Mouse (Mus musculus) intestine, embryonic 14.5 days (tissue): ENCODE data around the gene Arhgap30. TPM values are rescaled to one million over a fixed set of nuclear protein-coding genes. Genes with fewer than 3 reads are reported as not detected.

Experiments used
- ATAC-seq: fragments of 200-750 bp; cut with Nextera tagmentation; replicated peaks from 2 replicates; pipeline ENCODE4 v1.8.0; 2017; ENCODE audit warnings: low read depth, moderate number of reproducible peaks, moderate TSS enrichment, moderate library complexity; ENCODE audit not compliant: low FRiP score, low TSS enrichment
- DNase-seq: peaks from one replicate; pipeline ENCODE4 v3.0.0-alpha.2; 2018; ENCODE audit warnings: low spot score
- H3K27ac ChIP-seq: fragments of 300-500 bp; sonication (generic); 2 replicates; pipeline ENCODE4 v1.5.1; 2014; ENCODE audit warnings: low read depth, mild to moderate bottlenecking, control low read depth
- H3K27me3 ChIP-seq: fragments of 300-500 bp; sonication (generic); replicated peaks from 2 replicates; pipeline ENCODE4 v1.6.1; 2014; ENCODE audit warnings: low read length, control low read depth; ENCODE audit not compliant: control insufficient read depth, insufficient read depth
- H3K36me3 ChIP-seq: fragments of 300-500 bp; sonication (generic); 2 replicates; pipeline ENCODE4 v1.6.1; 2014; ENCODE audit warnings: low read length, control low read depth; ENCODE audit not compliant: control insufficient read depth, insufficient read depth
- H3K4me1 ChIP-seq: fragments of 300-500 bp; sonication (generic); replicated peaks from 2 replicates; pipeline ENCODE4 v1.6.1; 2014; ENCODE audit warnings: low read length, control low read depth, mixed read lengths; ENCODE audit not compliant: control insufficient read depth, insufficient read depth
- H3K4me2 ChIP-seq: fragments of 300-500 bp; sonication (generic); 2 replicates; pipeline ENCODE4 v1.6.1; 2014; ENCODE audit warnings: low read length
- H3K4me3 ChIP-seq: fragments of 300-500 bp; sonication (generic); 2 replicates; pipeline ENCODE4 v1.5.1; 2014; ENCODE audit warnings: low read depth, low read length, control low read depth, mixed read lengths
- H3K9ac ChIP-seq: fragments of 300-500 bp; sonication (generic); 2 replicates; pipeline ENCODE4 v1.6.1; 2014; ENCODE audit warnings: mild to moderate bottlenecking, low read length
- H3K9me3 ChIP-seq: fragments of 300-500 bp; sonication (generic); 2 replicates; pipeline ENCODE4 v1.6.1; 2016; ENCODE audit warnings: low read length, control low read depth; ENCODE audit not compliant: control insufficient read depth
- WGBS: fragments of 180-500 bp; shearing (Covaris S2); extraction: QIAGEN DNeasy Blood & Tissue Kit; methylation state at CpG from one replicate; pipeline ENCODE4 v1.1.7; 2014; 5-methylcytosine and 5-hydroxymethylcytosine counted together
- polyA plus RNA-seq: library from polyadenylated mRNA; unstranded; fragments of >200 nt; fragmentation: Nextera tagmentation; extraction: Ambion mirVana; gene quantifications from 2 replicates; pipeline ENCODE4 v1.2.1, GENCODE M21; 2014

Arhgap30 gene
- polyA plus RNA-seq, 1 experiment from 2014 or later: 1.1 TPM

DNA sequence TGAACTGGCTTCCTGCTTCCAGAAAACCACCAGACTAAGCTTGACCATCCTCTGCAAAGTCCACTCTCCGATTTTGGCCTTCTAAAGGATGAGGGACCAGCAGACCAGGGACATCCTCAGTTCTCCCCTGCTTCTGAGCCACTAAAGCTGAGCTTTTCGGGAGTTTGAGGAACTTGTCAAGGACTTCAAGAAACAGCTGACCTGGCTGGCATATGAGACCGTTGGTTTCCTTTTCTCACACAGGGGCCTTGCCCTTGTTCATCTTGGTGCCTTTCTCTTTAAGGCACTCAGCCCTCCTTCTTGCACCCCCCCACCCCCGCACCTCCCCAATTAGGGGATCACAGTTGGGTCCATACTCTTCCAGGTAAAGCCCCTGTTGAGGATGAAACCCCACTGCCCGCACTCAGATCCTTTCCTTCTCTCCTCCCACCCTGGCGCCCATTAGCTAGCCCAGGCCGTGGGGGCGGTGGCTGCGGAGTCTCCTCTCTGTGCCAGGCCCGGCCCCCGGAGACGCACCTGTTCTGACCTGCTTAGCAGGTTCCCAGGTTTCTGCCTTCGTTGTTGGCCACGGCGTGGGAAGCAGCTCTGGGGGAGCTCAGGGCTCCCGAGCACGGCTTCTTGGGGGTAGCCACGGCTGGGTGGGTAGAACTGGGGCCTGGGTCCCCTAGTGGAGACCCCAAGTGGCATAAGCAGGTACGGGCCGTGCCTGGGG, 18.8 kb upstream of the Arhgap30 start, which contains the start of gene Nectin4:
Gene Nectin4, plus strand, starts transcription at position 255 of the 712 bp plus-strand sequence.
- Histone ChIP-seq H3K9me3 (no peaks in the 10 kb centered on the region), H3K27me3 (no peaks in the 10 kb centered on the region), H3K4me2 (peak within 1 kb of the TSS; percentile 26), H3K9ac (no peak within 1 kb of the TSS), H3K4me1 (peaks cover 10% of the 10 kb centered on the region; the same call in 1 of the 2 replicates), H3K4me3 (peak within 1 kb of the TSS; percentile 6; the same call in 1 of the 2 replicates), H3K27ac (peak within 1 kb of the TSS; percentile 16; the same call in 1 of the 2 replicates), H3K36me3 (no peaks in the 10 kb centered on the region)
- ATAC-seq: peak; percentile 52; the same call in 1 of the 2 replicates
- WGBS: 31% methylated on average over 20 of the region's 20 CpGs
- DNase-seq: peak; percentile 75

DNA sequence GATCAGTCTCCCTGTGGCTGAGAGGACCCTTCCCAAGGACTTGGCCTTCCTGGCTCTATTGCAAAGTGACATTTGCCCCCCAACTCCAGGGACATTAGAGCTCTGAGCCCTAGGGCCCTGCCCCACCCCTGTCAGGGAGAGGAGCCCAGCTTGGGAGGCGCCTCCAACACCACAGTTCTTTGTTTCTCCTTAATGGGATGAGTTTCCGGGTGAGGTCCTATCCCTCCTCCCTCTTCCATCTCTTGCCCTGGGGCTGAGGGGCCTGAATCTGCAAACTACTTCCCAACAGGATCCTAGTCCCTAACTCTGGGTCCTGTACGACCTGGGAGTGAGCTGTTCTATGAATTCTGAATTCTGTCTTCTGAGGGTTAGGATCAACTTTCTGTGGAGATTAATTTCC, 15.9 kb upstream of the Arhgap30 start:
- DNase-seq: no peak
- H3K27me3 ChIP-seq: no peaks in the 10 kb centered on the region
- 45% methylated on average over 3 of the region's 3 CpGs for WGBS
- no peak overlapping the region for H3K4me3 ChIP-seq
- H3K27ac ChIP-seq: no peak overlapping the region
- H3K36me3 ChIP-seq: no peaks in the 10 kb centered on the region
- no peak overlapping the region for H3K9ac ChIP-seq
- no peaks in the 10 kb centered on the region for H3K9me3 ChIP-seq
- no peak overlapping the region for H3K4me2 ChIP-seq
- peaks cover 15% of the 10 kb centered on the region; the same call in 1 of the 2 replicates for H3K4me1 ChIP-seq
- no peak for ATAC-seq

DNA sequence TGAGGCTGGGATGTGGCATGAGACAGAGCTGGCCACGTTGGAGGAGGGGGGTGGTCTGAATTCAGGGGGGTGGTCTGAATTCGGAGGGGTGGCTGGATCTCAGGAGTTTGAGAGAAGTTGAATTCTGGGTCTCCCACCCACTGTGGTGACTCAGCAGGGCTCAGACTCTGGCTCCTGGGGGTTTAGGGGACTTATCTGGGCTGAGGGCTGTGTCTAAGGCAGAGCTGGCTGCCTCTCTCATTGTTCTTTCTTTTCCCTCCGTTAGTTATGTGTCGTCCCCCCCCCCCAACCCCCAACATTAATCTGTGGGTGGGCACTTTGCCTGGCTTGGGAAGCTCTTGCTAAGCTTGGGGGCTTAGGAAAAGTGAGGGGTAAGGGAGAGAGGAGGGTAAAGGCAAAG, 14.8 kb upstream of the Arhgap30 start:
- no peak overlapping the region for H3K9ac ChIP-seq
- H3K27ac ChIP-seq: no peak overlapping the region
- ATAC-seq (no peak), DNase-seq (no peak)
- H3K27me3 ChIP-seq: no peaks in the 10 kb centered on the region
- no peak overlapping the region for H3K4me3 ChIP-seq
- no peaks in the 10 kb centered on the region for H3K9me3 ChIP-seq
- 3% methylated on average over 3 of the region's 4 CpGs for WGBS
- H3K4me2 ChIP-seq: no peak overlapping the region
- peaks cover 15% of the 10 kb centered on the region; the same call in 1 of the 2 replicates for H3K4me1 ChIP-seq
- no peaks in the 10 kb centered on the region for H3K36me3 ChIP-seq

DNA sequence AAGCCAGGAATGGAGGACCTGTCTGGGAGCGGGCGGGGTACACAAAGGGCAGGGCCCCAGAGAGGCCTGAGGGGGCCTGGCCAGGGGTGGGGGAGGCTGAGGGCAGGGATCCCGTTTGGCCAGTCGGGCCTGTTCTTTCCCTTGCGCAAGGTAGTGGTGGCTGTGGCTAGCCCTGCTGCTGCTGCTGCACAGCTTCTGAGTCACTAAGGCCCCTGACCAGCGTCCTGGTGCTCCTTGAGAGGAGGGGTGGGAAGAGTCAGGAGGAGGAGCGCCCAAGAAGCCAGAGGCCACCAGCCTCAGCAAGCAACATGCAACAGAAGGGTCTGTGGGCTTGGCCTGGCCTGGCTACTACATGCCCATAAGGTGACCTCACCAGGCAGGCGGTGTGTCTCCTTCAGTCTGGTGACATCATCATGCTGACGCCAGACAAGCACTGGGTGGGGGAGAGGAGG, 13.1 kb upstream of the Arhgap30 start:
- ATAC-seq (peak; percentile 86), DNase-seq (peak; percentile 78)
- Histone ChIP-seq H3K4me2 (peak overlapping the region; percentile 4; the same call in 1 of the 2 replicates), H3K36me3 (no peaks in the 10 kb centered on the region), H3K4me3 (no peak overlapping the region), H3K9ac (no peak overlapping the region), H3K9me3 (no peaks in the 10 kb centered on the region), H3K27me3 (peaks cover 15% of the 10 kb centered on the region; the same call in 1 of the 2 replicates), H3K4me1 (peaks cover 19% of the 10 kb centered on the region; the same call in 1 of the 2 replicates), H3K27ac (0 out of 2 replicates have a peak overlapping the region, but pooled peaks have one; percentile 11)
- WGBS: 34% methylated on average over 9 of the region's 9 CpGs

DNA sequence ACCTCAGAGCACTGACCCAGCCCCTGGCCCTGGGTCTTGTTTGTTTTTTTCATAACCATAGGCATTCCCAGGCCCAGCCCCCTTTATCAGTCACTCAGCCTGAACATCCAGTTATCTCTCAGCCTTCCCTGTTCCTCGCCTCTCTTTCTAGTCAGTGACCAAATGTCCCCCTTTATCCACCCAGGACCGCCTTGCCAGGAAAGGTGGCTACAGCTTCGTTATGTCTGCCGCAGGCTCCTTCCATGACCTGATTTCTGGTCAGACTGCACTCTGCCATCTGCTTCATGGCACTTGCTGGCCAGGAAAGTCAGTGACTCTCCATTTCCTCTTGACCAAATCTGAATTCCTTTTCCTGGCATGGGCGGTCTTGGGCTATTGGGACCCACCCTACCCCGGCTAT, 10.5 kb upstream of the Arhgap30 start:
- DNase-seq (no peak), ATAC-seq (no peak)
- H3K27me3 ChIP-seq: peaks cover 18% of the 10 kb centered on the region; the same call in 1 of the 2 replicates
- 90% methylated on average over 6 of the region's 6 CpGs for WGBS
- H3K9me3 ChIP-seq: no peaks in the 10 kb centered on the region
- H3K27ac ChIP-seq: no peak overlapping the region
- no peak overlapping the region for H3K9ac ChIP-seq
- H3K4me2 ChIP-seq: no peak overlapping the region
- no peaks in the 10 kb centered on the region for H3K36me3 ChIP-seq
- H3K4me1 ChIP-seq: peaks cover 14% of the 10 kb centered on the region; the same call in 1 of the 2 replicates
- no peak overlapping the region for H3K4me3 ChIP-seq

DNA sequence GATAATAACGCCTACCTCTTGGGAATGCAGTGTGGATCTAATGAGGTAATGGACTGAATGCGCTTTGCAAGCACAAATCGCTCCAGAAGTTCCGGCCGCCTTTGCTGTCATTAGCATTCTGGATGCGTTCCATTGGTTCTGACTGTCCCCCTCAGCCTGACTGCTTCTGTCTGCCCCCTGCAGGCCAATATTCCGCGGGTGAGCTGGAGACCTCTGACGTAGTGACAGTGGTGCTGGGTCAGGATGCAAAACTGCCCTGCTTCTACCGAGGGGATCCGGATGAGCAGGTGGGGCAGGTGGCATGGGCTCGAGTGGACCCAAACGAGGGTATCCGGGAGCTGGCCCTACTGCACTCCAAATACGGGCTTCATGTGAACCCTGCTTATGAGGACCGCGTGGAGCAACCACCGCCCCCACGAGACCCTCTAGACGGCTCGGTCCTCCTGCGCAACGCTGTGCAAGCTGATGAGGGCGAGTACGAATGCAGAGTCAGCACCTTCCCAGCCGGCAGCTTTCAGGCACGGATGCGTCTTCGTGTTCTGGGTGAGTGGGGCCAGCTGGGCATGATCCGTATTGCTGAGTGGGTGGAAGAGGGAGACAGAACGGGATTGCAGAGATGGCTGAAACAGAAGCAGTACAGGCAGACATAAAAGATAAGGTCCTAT, 8.7 kb upstream of the Arhgap30 start:
- peak overlapping the region; percentile 13; the same call in 1 of the 2 replicates for H3K4me3 ChIP-seq
- H3K9me3 ChIP-seq: no peaks in the 10 kb centered on the region
- H3K27ac ChIP-seq: no peak overlapping the region
- peaks cover 9% of the 10 kb centered on the region; the same call in 1 of the 2 replicates for H3K4me1 ChIP-seq
- H3K36me3 ChIP-seq: no peaks in the 10 kb centered on the region
- no peak overlapping the region for H3K9ac ChIP-seq
- DNase-seq: peak; percentile 83
- H3K4me2 ChIP-seq: peak overlapping the region; percentile 51
- 4% methylated on average over 31 of the region's 31 CpGs for WGBS
- 0 out of 2 replicates have a peak, but pooled peaks have one; percentile 36 for ATAC-seq
- H3K27me3 ChIP-seq: peaks cover 18% of the 10 kb centered on the region; the same call in 1 of the 2 replicates

DNA sequence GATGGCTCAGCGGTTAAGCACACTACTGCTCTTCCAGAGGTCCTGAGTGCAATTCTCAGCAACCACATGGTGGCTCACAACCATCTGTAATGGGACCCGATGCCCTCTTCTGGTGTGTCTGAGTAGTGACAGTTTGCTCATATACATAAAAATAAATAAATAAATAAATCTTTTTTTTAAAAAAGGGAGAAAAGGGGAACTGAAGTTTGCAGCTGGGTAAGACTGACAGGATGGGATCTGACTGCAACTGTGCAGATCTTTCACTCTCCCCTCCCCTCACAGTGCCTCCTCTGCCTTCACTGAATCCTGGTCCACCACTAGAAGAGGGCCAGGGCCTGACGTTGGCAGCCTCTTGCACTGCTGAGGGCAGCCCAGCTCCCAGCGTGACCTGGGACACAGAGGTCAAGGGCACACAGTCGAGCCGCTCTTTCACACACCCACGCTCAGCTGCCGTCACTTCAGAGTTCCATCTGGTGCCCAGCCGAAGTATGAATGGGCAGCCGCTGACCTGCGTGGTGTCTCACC, 6.6 kb upstream of the Arhgap30 start:
- Histone ChIP-seq H3K4me2 (no peak overlapping the region), H3K36me3 (no peaks in the 10 kb centered on the region), H3K4me3 (no peak overlapping the region), H3K27ac (no peak overlapping the region), H3K9me3 (no peaks in the 10 kb centered on the region), H3K4me1 (peaks cover 5% of the 10 kb centered on the region; the same call in 1 of the 2 replicates), H3K9ac (no peak overlapping the region), H3K27me3 (peaks cover 18% of the 10 kb centered on the region; the same call in 1 of the 2 replicates)
- ATAC-seq (no peak), DNase-seq (no peak)
- 80% methylated on average over 11 of the region's 11 CpGs for WGBS

DNA sequence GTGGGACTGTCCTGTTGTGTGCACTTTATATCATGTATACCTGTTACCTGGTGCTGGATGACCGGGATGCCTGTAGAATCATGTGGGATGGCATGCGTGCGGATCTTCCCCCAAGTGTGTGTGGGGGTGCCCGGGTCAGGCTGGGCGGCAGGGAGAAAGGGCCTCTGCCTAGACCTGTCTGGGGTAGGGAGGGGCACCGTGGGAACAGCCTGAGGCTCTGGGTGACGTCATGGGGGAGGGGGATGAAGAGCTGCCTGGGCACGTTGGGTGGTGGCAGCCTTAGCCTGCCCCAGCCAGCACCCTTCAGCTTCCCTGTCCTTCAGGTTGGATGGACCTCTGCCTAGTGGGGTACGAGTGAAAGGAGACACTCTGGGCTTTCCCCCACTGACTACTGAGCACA, 4.4 kb upstream of the Arhgap30 start:
- Histone ChIP-seq H3K9me3 (no peaks in the 10 kb centered on the region), H3K36me3 (no peaks in the 10 kb centered on the region), H3K9ac (no peak overlapping the region), H3K4me2 (no peak overlapping the region), H3K4me3 (no peak overlapping the region), H3K27ac (no peak overlapping the region), H3K4me1 (peaks cover 5% of the 10 kb centered on the region; the same call in 1 of the 2 replicates), H3K27me3 (peaks cover 16% of the 10 kb centered on the region; the same call in 1 of the 2 replicates)
- DNase-seq (no peak), ATAC-seq (no peak)
- 58% methylated on average over 9 of the region's 9 CpGs for WGBS
